In genomic region chr1:15990982-15991381, GRCm38 (mm10) we compare ENCODE assay signal across 20 mouse cellular contexts.
A peak's percentile ranks its signal among the peaks of the same experiment; 100 is the strongest.
DNase-seq lines count a peak whose midpoint lies in the region; ATAC-seq lines count a peak whose summit lies in the region.
"Had no signal": no experiment of that assay in that cellular context is flagged by ENCODE, and none has a peak within 500 bp of the region (broad histone marks: within the 10 kb centered on the region; RNA-seq: fewer than 3 reads in every experiment).

No protein-coding gene starts in this region.

- WGBS in forebrain, embryonic 15.5 days = 48% methylated on average over 2 of the region's 2 CpGs
- 65% methylated on average over 2 of the region's 2 CpGs for WGBS in forebrain, embryonic 11.5 days
- WGBS in kidney, embryonic 16.5 days = 71% methylated on average over 2 of the region's 2 CpGs

- no peak overlapping the region for H3K4me2 ChIP-seq in forebrain, embryonic 15.5 days (replicated peaks)
- no peak overlapping the region for H3K4me2 ChIP-seq in forebrain, embryonic 11.5 days (ENCODE audit: low read depth, low read length, severe bottlenecking)
- no peak overlapping the region for H3K4me2 ChIP-seq in kidney, embryonic 16.5 days (replicated peaks; ENCODE audit: low read depth, low read length)
- H3K4me2 ChIP-seq: heart, embryonic 15.5 days; liver, embryonic 12.5 days; midbrain, embryonic 13.5 days had no signal

- no peak for DNase-seq in forebrain, embryonic 11.5 days (ENCODE audit: low spot score)
- peak; percentile 93 for DNase-seq in brain, adult 2 months (ENCODE audit: low read depth, low spot score)
- peak; percentile 60 to 67 for DNase-seq in cerebellum, adult 18-20 months
- peak; percentile 41 to 52 for DNase-seq in cerebellum, postnatal 36 days
- DNase-seq in right cerebral cortex, postnatal 4 days = no peak
- no peak for DNase-seq in right cerebral cortex, postnatal 25 days
- DNase-seq: adrenal gland, postnatal 14 days; heart, adult 2 months; kidney, postnatal 14 days; thymus, postnatal 14 days had no signal

- no peak overlapping the region for H3K27ac ChIP-seq in forebrain, embryonic 15.5 days (replicated peaks)
- H3K27ac ChIP-seq in forebrain, embryonic 11.5 days (ENCODE audit: low read depth, low read length) = no peak overlapping the region
- H3K27ac ChIP-seq in kidney, embryonic 16.5 days (ENCODE audit: low read length) = no peak overlapping the region
- H3K27ac ChIP-seq: embryonic facial prominence, embryonic 10.5 days; heart, adult 2 months; heart, embryonic 15.5 days; hindbrain, embryonic 10.5 days; left cerebral cortex, adult 2 months; limb, embryonic 10.5 days; liver, embryonic 12.5 days; midbrain, embryonic 13.5 days had no signal

- no peaks in the 10 kb centered on the region for H3K9me3 ChIP-seq in forebrain, embryonic 15.5 days
- no peaks in the 10 kb centered on the region for H3K9me3 ChIP-seq in forebrain, embryonic 11.5 days (ENCODE audit: control insufficient read depth, low read length)
- no peaks in the 10 kb centered on the region for H3K9me3 ChIP-seq in kidney, embryonic 16.5 days (ENCODE audit: low read length)
- H3K9me3 ChIP-seq: embryonic facial prominence, embryonic 10.5 days; heart, embryonic 15.5 days; hindbrain, embryonic 10.5 days; limb, embryonic 10.5 days; liver, embryonic 12.5 days; midbrain, embryonic 13.5 days had no signal

- H3K36me3 ChIP-seq in forebrain, embryonic 15.5 days = no peaks in the 10 kb centered on the region
- no peaks in the 10 kb centered on the region for H3K36me3 ChIP-seq in forebrain, embryonic 11.5 days (ENCODE audit: control insufficient read depth, insufficient read depth, low read length)
- H3K36me3 ChIP-seq in kidney, embryonic 16.5 days (ENCODE audit: insufficient read depth, low read length) = no peaks in the 10 kb centered on the region
- H3K36me3 ChIP-seq: embryonic facial prominence, embryonic 10.5 days; heart, embryonic 15.5 days; hindbrain, embryonic 10.5 days; limb, embryonic 10.5 days; liver, embryonic 12.5 days; midbrain, embryonic 13.5 days had no signal

- H3K27me3 ChIP-seq in forebrain, embryonic 15.5 days = no peaks in the 10 kb centered on the region
- no peaks in the 10 kb centered on the region for H3K27me3 ChIP-seq in forebrain, embryonic 11.5 days (ENCODE audit: control insufficient read depth, insufficient read depth, low read length)
- H3K27me3 ChIP-seq in kidney, embryonic 16.5 days (ENCODE audit: insufficient read depth, low read length) = no peaks in the 10 kb centered on the region
- H3K27me3 ChIP-seq: heart, embryonic 15.5 days; liver, embryonic 12.5 days; midbrain, embryonic 13.5 days had no signal

- no peaks in the 10 kb centered on the region for H3K4me1 ChIP-seq in forebrain, embryonic 15.5 days
- H3K4me1 ChIP-seq in forebrain, embryonic 11.5 days (replicated peaks; ENCODE audit: control insufficient read depth, insufficient read depth, low read length) = no peaks in the 10 kb centered on the region
- no peaks in the 10 kb centered on the region for H3K4me1 ChIP-seq in kidney, embryonic 16.5 days (ENCODE audit: insufficient read depth, low read length)
- H3K4me1 ChIP-seq: heart, embryonic 15.5 days; hindbrain, embryonic 10.5 days; limb, embryonic 10.5 days; liver, embryonic 12.5 days; midbrain, embryonic 13.5 days had no signal

- H3K9ac ChIP-seq in forebrain, embryonic 15.5 days (replicated peaks) = no peak overlapping the region
- H3K9ac ChIP-seq in forebrain, embryonic 11.5 days (ENCODE audit: low read length) = no peak overlapping the region
- no peak overlapping the region for H3K9ac ChIP-seq in kidney, embryonic 16.5 days (replicated peaks; ENCODE audit: low read length)
- H3K9ac ChIP-seq: heart, embryonic 15.5 days; liver, embryonic 12.5 days; midbrain, embryonic 13.5 days had no signal

- peak; percentile 57 for ATAC-seq in forebrain, embryonic 15.5 days (replicated peaks)
- ATAC-seq in forebrain, embryonic 11.5 days (replicated peaks; ENCODE audit: low FRiP score) = no peak
- no peak for ATAC-seq in kidney, embryonic 16.5 days (ENCODE audit: low FRiP score, low TSS enrichment)
- ATAC-seq: inflammation-experienced regulatory T-cells, adult 6 months; liver, embryonic 12.5 days; midbrain, embryonic 13.5 days had no signal

- no peak overlapping the region for H3K4me3 ChIP-seq in forebrain, embryonic 15.5 days
- H3K4me3 ChIP-seq in forebrain, embryonic 11.5 days (ENCODE audit: low read depth, low read length) = no peak overlapping the region
- no peak overlapping the region for H3K4me3 ChIP-seq in kidney, embryonic 16.5 days (ENCODE audit: low read length)
- H3K4me3 ChIP-seq: embryonic facial prominence, embryonic 10.5 days; heart, adult 2 months; heart, embryonic 15.5 days; hindbrain, embryonic 10.5 days; left cerebral cortex, adult 2 months; limb, embryonic 10.5 days; liver, embryonic 12.5 days; midbrain, embryonic 13.5 days had no signal

Comparison
In these comparisons a context has a peak if more than half of its experiments do, and no peak if none do; other contexts are left out.
1. DNase-seq: peak in brain, adult 2 months (single experiment), cerebellum, adult 18-20 months (2 of 2) and cerebellum, postnatal 36 days (2 of 2); none in forebrain, embryonic 11.5 days (single experiment), right cerebral cortex, postnatal 4 days (single experiment) and right cerebral cortex, postnatal 25 days (single experiment).